In genomic region chr16:91001098-91001497, GRCm38 (mm10) we compare ENCODE assay signal across 25 mouse cellular contexts. TPM values are rescaled to one million over a fixed set of nuclear protein-coding genes. Genes with fewer than 3 reads are reported as not detected.
DNase-seq lines count a peak whose midpoint lies in the region; ATAC-seq and TF ChIP-seq lines count a peak whose summit lies in the region.
"Had no signal": no experiment of that assay in that cellular context is flagged by ENCODE, and none has a peak within 500 bp of the region (broad histone marks: within the 10 kb centered on the region; RNA-seq: fewer than 3 reads in every experiment).

No protein-coding gene starts in this region.

- no peaks in the 10 kb centered on the region for H3K27me3 ChIP-seq in liver, postnatal 0 days (ENCODE audit: insufficient read depth, low read length)
- H3K27me3 ChIP-seq: embryonic facial prominence, embryonic 15.5 days; hindbrain, embryonic 13.5 days; limb, embryonic 12.5 days; midbrain, embryonic 13.5 days had no signal

- no peak for TF ChIP-seq EP300 in liver, postnatal 0 days (IDR thresholded peaks at IDR 0.05; ENCODE audit: low read depth)

- intact Hi-C loops in left cerebral cortex, postnatal 36 days (cut with DNase I), result no loop called here

- H3K4me1 ChIP-seq in liver, postnatal 0 days (ENCODE audit: insufficient read depth), result peaks cover 3% of the 10 kb centered on the region
- H3K4me1 ChIP-seq: embryonic facial prominence, embryonic 15.5 days; forebrain, embryonic 10.5 days; limb, embryonic 12.5 days had no signal

- no peak for DNase-seq in liver, postnatal 0 days
- DNase-seq in liver (no peak), MEL-GATA-1-ER (ENCODE audit: extremely low read depth, low read depth) (peak; percentile 16)
- no peak for DNase-seq in left cerebral cortex, postnatal 36 days (ENCODE audit: low spot score in 2 of 2)
- DNase-seq: cerebellum, postnatal 14 days; embryo, embryonic 11 days; gastrocnemius, postnatal 36 days; kidney, postnatal 36 days; lung, embryonic 14.5 days; right cerebral cortex, postnatal 14 days; spleen, adult 18-20 months; thymus, postnatal 36 days had no signal

- no peak overlapping the region for H3K4me3 ChIP-seq in liver, postnatal 0 days (ENCODE audit: low read depth, low read length)
- H3K4me3 ChIP-seq: embryonic facial prominence, embryonic 15.5 days; forebrain, embryonic 10.5 days; heart, embryonic 10.5 days; hindbrain, embryonic 13.5 days; limb, embryonic 12.5 days; midbrain, embryonic 13.5 days; myocyte had no signal

- no peak overlapping the region for H3K4me2 ChIP-seq in liver, postnatal 0 days (ENCODE audit: low read depth, low read length)
- H3K4me2 ChIP-seq: embryonic facial prominence, embryonic 15.5 days; hindbrain, embryonic 13.5 days; limb, embryonic 12.5 days; lung, embryonic 14.5 days; midbrain, embryonic 13.5 days had no signal

- H3K9me3 ChIP-seq in liver, postnatal 0 days (ENCODE audit: low read length), result no peaks in the 10 kb centered on the region
- H3K9me3 ChIP-seq: embryonic facial prominence, embryonic 15.5 days; forebrain, embryonic 10.5 days; G1E; heart, embryonic 10.5 days; hindbrain, embryonic 13.5 days; limb, embryonic 12.5 days; midbrain, embryonic 13.5 days had no signal

- ATAC-seq in liver, postnatal 0 days, result peak; percentile 35; the same call in 1 of the 2 replicates
- ATAC-seq in common myeloid progenitor, adult 5-6 weeks (replicated peaks; ENCODE audit: low read depth, poor library complexity, severe bottlenecking), result peak; percentile 88
- 0 out of 2 replicates have a peak, but pooled peaks have one; percentile 35 for ATAC-seq in neutrophil, adult 5-6 weeks (ENCODE audit: extremely low read depth, insufficient number of reproducible peaks, low FRiP score, poor library complexity, severe bottlenecking)
- no peak for ATAC-seq in frontal cortex, adult (ENCODE audit: low TSS enrichment)
- ATAC-seq: CD4-positive, CD25-positive, alpha-beta regulatory T cell, adult 4 months; inflammation-experienced regulatory T-cells, adult 6 months; midbrain, embryonic 13.5 days had no signal

- peak overlapping the region; percentile 44; the same call in 1 of the 2 replicates for H3K27ac ChIP-seq in liver, postnatal 0 days (ENCODE audit: low read depth)
- H3K27ac ChIP-seq: embryonic facial prominence, embryonic 15.5 days; forebrain, embryonic 10.5 days; heart, embryonic 10.5 days; hindbrain, embryonic 13.5 days; limb, embryonic 12.5 days had no signal

- WGBS in liver, postnatal 0 days (ENCODE audit: insufficient replicate concordance), result 40% methylated on average over 2 of the region's 2 CpGs

- H3K9ac ChIP-seq in liver, postnatal 0 days (replicated peaks), result no peak overlapping the region
- H3K9ac ChIP-seq: embryonic facial prominence, embryonic 15.5 days; hindbrain, embryonic 13.5 days; limb, embryonic 12.5 days; lung, embryonic 14.5 days; midbrain, embryonic 13.5 days had no signal

- peaks cover 10% of the 10 kb centered on the region; the same call in 1 of the 2 replicates for H3K36me3 ChIP-seq in liver, postnatal 0 days (replicated peaks; ENCODE audit: insufficient read depth, low read length)
- H3K36me3 ChIP-seq: embryonic facial prominence, embryonic 15.5 days; heart, embryonic 10.5 days; limb, embryonic 12.5 days had no signal

- TF ChIP-seq CTCF in liver, postnatal 0 days (IDR thresholded peaks at IDR 0.05; ENCODE audit: low read depth), result no peak

RNA-seq across cellular contexts. Expression of gene Synj1, which starts 10.0 kb away (rescaled TPM):
- 8.2 and 8.6 TPM in 2 replicates for polyA plus RNA-seq in liver, postnatal 0 days (2015; fragmentation: Nextera tagmentation; extraction: Ambion mirVana)
- total RNA-seq in common myeloid progenitor, adult 5-6 weeks (2017), result 27.1 and 40.4 TPM in 2 replicates
- 85.6 and 87.6 TPM in 2 replicates for total RNA-seq in neutrophil, adult 5-6 weeks (2017)
- 100 to 1,000 TPM; 344 to 352 TPM for total RNA-seq in left cerebral cortex, postnatal 36 days (2021)

RNA-seq across cellular contexts. Expression of gene Paxbp1, which starts 43.2 kb away (rescaled TPM):
- polyA plus RNA-seq in liver, postnatal 0 days (2015; fragmentation: Nextera tagmentation; extraction: Ambion mirVana), result 10.3 and 10.9 TPM in 2 replicates
- total RNA-seq in common myeloid progenitor, adult 5-6 weeks (2017), result 82.4 and 88.2 TPM in 2 replicates
- total RNA-seq in neutrophil, adult 5-6 weeks (2017), result 134 and 148 TPM in 2 replicates
- 10 to 100 TPM; 39.7 to 74.0 TPM for total RNA-seq in left cerebral cortex, postnatal 36 days (2021)
